Mouse (Mus musculus) bone marrow macrophage, adult 2 months (primary cell): ENCODE results near the gene Rab5c.

Experiments
- CTCF ChIP-seq: IDR thresholded peaks from 2 replicates; pipeline ENCODE4 v1.5.1; 2012; ENCODE audit warnings: low read depth, mild to moderate bottlenecking, low read length, moderate library complexity
- POLR2A ChIP-seq: IDR thresholded peaks from 2 replicates; pipeline ENCODE4 v1.6.1; 2012; ENCODE audit warnings: mild to moderate bottlenecking, low read depth, low read length, borderline replicate concordance

DNA sequence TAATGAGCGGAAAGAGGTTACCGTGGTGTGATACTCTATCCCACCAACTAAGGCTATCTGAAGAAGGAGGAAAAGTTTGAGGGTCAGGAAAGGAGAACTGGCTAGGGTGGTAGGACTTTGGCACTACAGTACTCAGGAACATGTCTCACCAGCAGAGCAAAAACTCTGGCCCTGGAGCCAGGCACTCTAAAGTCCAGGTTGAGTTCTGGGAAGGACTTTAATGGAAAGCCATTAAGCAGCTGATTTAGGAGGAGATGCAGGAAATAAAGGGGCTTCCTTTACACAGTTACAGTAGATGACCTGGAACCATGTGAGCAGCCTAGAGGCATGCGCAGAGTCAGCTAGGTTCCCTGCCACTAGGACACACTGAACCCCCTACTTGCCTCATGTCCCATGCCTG lies 10.8 kb downstream of the Rab5c start:
- TF ChIP-seq CTCF, result no peak
- no peak for TF ChIP-seq POLR2A
